ENCODE assay signal across 17 mouse cellular contexts in genomic region chr11:76487024-76487423, GRCm38 (mm10).
"Had no signal": no experiment of that assay in that cellular context is flagged by ENCODE, and none has a peak within 500 bp of the region (broad histone marks: within the 10 kb centered on the region; RNA-seq: fewer than 3 reads in every experiment).

No protein-coding gene starts in this region.

- ATAC-seq: midbrain, embryonic 16.5 days had no signal

- H3K27ac ChIP-seq: liver, embryonic 14.5 days; lung, embryonic 15.5 days; midbrain, embryonic 12.5 days; neural tube, embryonic 12.5 days had no signal

- H3K4me2 ChIP-seq: lung, embryonic 15.5 days; midbrain, embryonic 12.5 days; neural tube, embryonic 12.5 days had no signal

- H3K9me3 ChIP-seq: lung, embryonic 15.5 days; midbrain, embryonic 10.5 days; midbrain, embryonic 12.5 days; neural tube, embryonic 12.5 days had no signal

- H3K4me3 ChIP-seq: lung, embryonic 15.5 days; midbrain, embryonic 10.5 days; midbrain, embryonic 12.5 days; neural tube, embryonic 12.5 days had no signal

- H3K27me3 ChIP-seq: lung, embryonic 15.5 days; midbrain, embryonic 12.5 days; neural tube, embryonic 12.5 days had no signal

- DNase-seq: lung, adult 2 months; lung, postnatal 14 days; midbrain, embryonic 14.5 days; retina, postnatal 1 day; right cerebral cortex, adult 18-20 months; right cerebral cortex, postnatal 25 days; right cerebral cortex, postnatal 4 days; spleen, adult 18-20 months; thymus, adult 18-20 months; thymus, postnatal 14 days; thymus, postnatal 36 days had no signal

- H3K9ac ChIP-seq: liver, embryonic 14.5 days; lung, embryonic 15.5 days; midbrain, embryonic 12.5 days; neural tube, embryonic 12.5 days had no signal
